Mouse (Mus musculus) erythroblast, embryonic 14.5 days (primary cell): ENCODE measurements around the gene Tspan15. TPM values are rescaled to one million over a fixed set of nuclear protein-coding genes. Genes with fewer than 3 reads are reported as not detected.

Experiments
- H3K27me3 ChIP-seq: 2 replicates; pipeline ENCODE4 v1.6.1; 2012; ENCODE audit warnings: inconsistent platforms; ENCODE audit not compliant: control insufficient read depth
- H3K36me3 ChIP-seq: 2 replicates; pipeline ENCODE4 v1.6.1; 2012; ENCODE audit warnings: mild to moderate bottlenecking, inconsistent platforms; ENCODE audit not compliant: control insufficient read depth
- H3K4me1 ChIP-seq: 2 replicates; pipeline ENCODE4 v1.6.1; 2012; ENCODE audit warnings: inconsistent platforms; ENCODE audit not compliant: control insufficient read depth
- H3K4me3 ChIP-seq: replicated peaks from 2 replicates; pipeline ENCODE3; 2012; ENCODE audit warnings: moderate library complexity, mild to moderate bottlenecking, inconsistent platforms
- H3K9me3 ChIP-seq: 2 replicates; pipeline ENCODE4 v1.6.1; 2012; ENCODE audit warnings: low read length, inconsistent platforms, mixed read lengths; ENCODE audit not compliant: control insufficient read depth
- GATA1 ChIP-seq: IDR thresholded peaks from 2 replicates; pipeline ENCODE4 v1.6.1; 2012; ENCODE audit warnings: low read length, inconsistent platforms, mixed read lengths
- TAL1 ChIP-seq: IDR thresholded peaks from 3 replicates; pipeline ENCODE4 v1.6.1; 2012; ENCODE audit warnings: low read length, inconsistent platforms, mixed read lengths
- polyA plus RNA-seq: library from polyadenylated mRNA; stranded (reverse); fragments of >175 nt; gene quantifications from 2 replicates; pipeline ENCODE4 v1.2.3, GENCODE M21; 2012

The Tspan15 gene
- polyA plus RNA-seq, 1 experiment = 0.30 TPM

- peaks cover 4% of the 10 kb centered on the region for H3K27me3 ChIP-seq
- peaks cover 11% of the 10 kb centered on the region for H3K4me1 ChIP-seq
- peaks cover 4% of the 10 kb centered on the region; the same call in 1 of the 2 replicates for H3K36me3 ChIP-seq
- no peak overlapping the region for H3K4me3 ChIP-seq
- TF ChIP-seq GATA1 = no peak
- TF ChIP-seq TAL1 = no peak
- peaks cover 5% of the 10 kb centered on the region for H3K9me3 ChIP-seq
These were observed 22.7 kb downstream of the Tspan15 start for GRCm38 (mm10) chr10:62208241-62208896.

GRCm38 (mm10) chr10:62202574-62202973 lies 28.5 kb downstream of the Tspan15 start:
- TF ChIP-seq GATA1 (no peak), TAL1 (no peak)
- Histone ChIP-seq H3K4me3 (no peak overlapping the region), H3K9me3 (peaks cover 3% of the 10 kb centered on the region), H3K36me3 (peaks cover 29% of the 10 kb centered on the region), H3K4me1 (no peaks in the 10 kb centered on the region; the same call in 1 of the 2 replicates), H3K27me3 (peaks cover 4% of the 10 kb centered on the region)

- peaks cover 9% of the 10 kb centered on the region; the same call in 1 of the 2 replicates for H3K4me1 ChIP-seq
These were observed 32.2 kb downstream of the Tspan15 start for GRCm38 (mm10) chr10:62198891-62199290.

GRCm38 (mm10) chr10:62197403-62197802 lies 33.6 kb downstream of the Tspan15 start:
- peaks cover 42% of the 10 kb centered on the region for H3K36me3 ChIP-seq

More at GRCm38 (mm10) chr10:62198891-62199290, 32.2 kb downstream of the Tspan15 start:
- peaks cover 40% of the 10 kb centered on the region for H3K36me3 ChIP-seq
- no peak overlapping the region for H3K4me3 ChIP-seq
- H3K27me3 ChIP-seq = no peaks in the 10 kb centered on the region
- no peak for TF ChIP-seq TAL1
- TF ChIP-seq GATA1 = no peak
- H3K9me3 ChIP-seq = no peaks in the 10 kb centered on the region

GRCm38 (mm10) chr10:62195376-62195775 lies 35.7 kb downstream of the Tspan15 start:
- Histone ChIP-seq H3K36me3 (peaks cover 44% of the 10 kb centered on the region), H3K4me1 (peaks cover 13% of the 10 kb centered on the region), H3K27me3 (no peaks in the 10 kb centered on the region), H3K9me3 (no peaks in the 10 kb centered on the region), H3K4me3 (no peak overlapping the region)
- TF ChIP-seq TAL1 (no peak), GATA1 (no peak)

More at GRCm38 (mm10) chr10:62197403-62197802, 33.6 kb downstream of the Tspan15 start:
- Histone ChIP-seq H3K9me3 (no peaks in the 10 kb centered on the region), H3K4me3 (no peak overlapping the region), H3K4me1 (peaks cover 13% of the 10 kb centered on the region), H3K27me3 (no peaks in the 10 kb centered on the region)
- no peak for TF ChIP-seq GATA1
- no peak for TF ChIP-seq TAL1

- Histone ChIP-seq H3K4me1 (peaks cover 16% of the 10 kb centered on the region), H3K36me3 (peaks cover 42% of the 10 kb centered on the region), H3K4me3 (no peak overlapping the region), H3K27me3 (no peaks in the 10 kb centered on the region), H3K9me3 (no peaks in the 10 kb centered on the region)
- no peak for TF ChIP-seq GATA1
These were observed 36.1 kb downstream of the Tspan15 start for GRCm38 (mm10) chr10:62194946-62195345.

GRCm38 (mm10) chr10:62194461-62194860 lies 36.6 kb downstream of the Tspan15 start:
- H3K4me3 ChIP-seq = no peak overlapping the region
- H3K27me3 ChIP-seq = no peaks in the 10 kb centered on the region
- TF ChIP-seq GATA1 (no peak), TAL1 (no peak)

GRCm38 (mm10) chr10:62194043-62194442 lies 37.0 kb downstream of the Tspan15 start:
- TF ChIP-seq TAL1 = no peak
- no peak for TF ChIP-seq GATA1
- Histone ChIP-seq H3K36me3 (peaks cover 41% of the 10 kb centered on the region), H3K9me3 (no peaks in the 10 kb centered on the region), H3K4me1 (peaks cover 25% of the 10 kb centered on the region), H3K27me3 (no peaks in the 10 kb centered on the region), H3K4me3 (no peak overlapping the region)

More at GRCm38 (mm10) chr10:62194461-62194860, 36.6 kb downstream of the Tspan15 start:
- Histone ChIP-seq H3K36me3 (peaks cover 41% of the 10 kb centered on the region), H3K4me1 (peaks cover 21% of the 10 kb centered on the region), H3K9me3 (no peaks in the 10 kb centered on the region)

- H3K9me3 ChIP-seq = no peaks in the 10 kb centered on the region
- TF ChIP-seq TAL1 (no peak), GATA1 (no peak)
- no peak overlapping the region for H3K4me3 ChIP-seq
- peaks cover 36% of the 10 kb centered on the region for H3K4me1 ChIP-seq
- peaks cover 51% of the 10 kb centered on the region for H3K36me3 ChIP-seq
- no peaks in the 10 kb centered on the region for H3K27me3 ChIP-seq
These were observed 38.3 kb downstream of the Tspan15 start for GRCm38 (mm10) chr10:62192701-62193157.
